In the genomic region with DNA sequence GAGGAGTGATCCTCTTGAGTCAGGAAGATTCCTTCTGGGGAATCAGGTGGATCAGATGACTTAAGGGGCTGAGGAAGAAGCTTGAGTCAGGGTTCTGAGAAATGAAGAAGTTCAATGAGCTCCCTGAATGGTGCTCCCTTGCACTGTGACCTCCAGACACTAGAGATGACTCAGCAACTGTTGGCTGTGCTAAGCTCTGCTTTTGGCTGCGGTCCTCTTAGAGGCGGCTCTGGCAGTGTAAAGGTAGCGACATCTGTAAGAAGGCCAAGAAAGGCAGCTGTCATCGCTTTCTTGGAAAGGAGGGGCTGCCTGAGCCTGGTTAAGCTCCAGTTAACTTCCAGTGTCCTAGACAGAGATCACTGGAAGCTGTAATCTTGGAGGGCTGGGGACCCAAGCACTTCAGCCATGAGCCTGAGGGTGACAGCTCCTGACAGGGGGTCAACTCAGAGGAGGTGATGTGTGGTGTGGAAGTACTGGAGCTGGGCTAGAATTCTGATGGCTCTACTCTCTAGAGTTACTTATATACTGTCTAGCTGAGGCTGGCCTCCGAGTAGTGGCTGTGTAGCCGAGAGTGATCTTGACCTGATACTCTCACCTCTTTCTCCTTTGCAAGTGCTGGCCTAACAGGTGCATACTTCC, we compare ENCODE assay signal across 8 mouse cellular contexts. TPM values are rescaled to one million over a fixed set of nuclear protein-coding genes. Genes with fewer than 3 reads are reported as not detected.
DNase-seq lines count a peak whose midpoint lies in the region; ATAC-seq and TF ChIP-seq lines count a peak whose summit lies in the region.

No protein-coding gene starts in this region.

- peak; percentile 38 to 52 for DNase-seq in cerebellum, postnatal 10 days
- no peak for DNase-seq in cerebellum, adult 8-10 months
- no peak for DNase-seq in CH12.LX (ENCODE audit: extremely low read depth)
- DNase-seq in gastrocnemius, adult 8-10 months (ENCODE audit: low spot score in 2 of 2) = peak; percentile 80 to 87
- peak; percentile 76 for DNase-seq in kidney, adult 9 months
- DNase-seq in natural killer cell, adult 2 months (ENCODE audit: low spot score in 2 of 2) = no peak

- TF ChIP-seq CTCF in CH12.LX (conservative IDR thresholded peaks at IDR 0.05 in 1 of 2, IDR thresholded peaks at IDR 0.05 in 1 of 2; ENCODE audit: low read depth in 2 of 2, low read length in 2 of 2) = no peak

- H3K27ac ChIP-seq in CH12.LX (ENCODE audit: insufficient read depth, low read depth) = no peak overlapping the region

- no peak overlapping the region for H3K9ac ChIP-seq in CH12.LX (ENCODE audit: insufficient read depth, low read depth)

- no peak overlapping the region for H3K4me2 ChIP-seq in CH12.LX (ENCODE audit: insufficient read depth, low read depth, poor library complexity, severe bottlenecking)

- TF ChIP-seq RAD21 in CH12.LX (IDR thresholded peaks at IDR 0.05; ENCODE audit: low read depth, low read length) = no peak

- dilution Hi-C loops in CH12.LX (cut with MboI; ENCODE audit: extremely low pct_ligation_motif_present, extremely low pct_unique_long_range_greater_than_20kb, low sequenced_read_pairs) = no loop called here

- peak; percentile 93 for ATAC-seq in megakaryocyte progenitor cell, adult 5-6 weeks (replicated peaks; ENCODE audit: poor library complexity)
- no peak for ATAC-seq in CD4-positive, CD25-positive, alpha-beta regulatory T cell, adult 4 months

- no peaks in the 10 kb centered on the region for H3K27me3 ChIP-seq in CH12.LX (replicated peaks)

- TF ChIP-seq POLR2A in CH12.LX (IDR thresholded peaks at IDR 0.05; ENCODE audit: low read depth, low read length) = no peak

- no peak overlapping the region for H3K4me3 ChIP-seq in CH12.LX (replicated peaks in 1 of 3; ENCODE audit: low read depth in 2 of 3, low read length in 2 of 3, poor library complexity in 1 of 3)

- peaks cover 3 to 12% of the 10 kb centered on the region in 2 experiments; a peak in 3 of 4 replicates for H3K4me1 ChIP-seq in CH12.LX (ENCODE audit: control insufficient read depth in 1 of 2, insufficient read depth in 2 of 2)

- no peaks in the 10 kb centered on the region for H3K79me2 ChIP-seq in CH12.LX (replicated peaks; ENCODE audit: control insufficient read depth, extremely low read depth, insufficient read depth, poor library complexity, severe bottlenecking)

- no peak for TF ChIP-seq EP300 in CH12.LX (IDR thresholded peaks at IDR 0.05; ENCODE audit: low read length)

- in situ Hi-C loops in CH12.LX (cut with MboI; ENCODE audit: low pct_ligation_motif_present, low pct_unique_long_range_greater_than_20kb, low sequenced_read_pairs) = loop anchor here (10.0 kb wide), 1 partner anchor 50 kb away; no protein-coding TSS in a partner anchor

- no peaks in the 10 kb centered on the region for H3K36me3 ChIP-seq in CH12.LX (replicated peaks in 1 of 2; ENCODE audit: control insufficient read depth in 1 of 2, insufficient read depth in 1 of 2, low read length in 1 of 2)

- no peaks in the 10 kb centered on the region for H3K9me3 ChIP-seq in CH12.LX (replicated peaks; ENCODE audit: low read length)

TF ChIP-seq in CH12.LX, 34 proteins besides CTCF, POLR2A, EP300 and RAD21:
- TF ChIP-seq UBTF (IDR thresholded peaks at IDR 0.05; ENCODE audit: low read depth, low read length) = no peak
- no peak for TF ChIP-seq ZNF384 (IDR thresholded peaks at IDR 0.05; ENCODE audit: low read depth, low read length)
- peak; percentile 68; the same call in 1 of the 2 replicates for TF ChIP-seq MAFK (IDR thresholded peaks at IDR 0.05; ENCODE audit: insufficient replicate concordance, low read length)
TF ChIP-seq in CH12.LX: peak in this region for 1.

RNA-seq across cellular contexts. Expression of a gene that starts 37.4 kb away (rescaled TPM):
- total RNA-seq in CH12.LX (2012; rRNA removed) (0.42 and 0.59 TPM in 2 replicates), CH12.LX (2014; rRNA removed) (2.1 and 2.2 TPM in 2 replicates)
- 2.8 and 2.9 TPM in 2 replicates for polyA plus RNA-seq in CH12.LX (2012; ENCODE audit: insufficient read length, low read depth)
- 1 to 10 TPM; 3.8 to 6.6 (median 5.5) TPM for total RNA-seq in gastrocnemius, adult 8-10 months (2022)
- 6.9 and 7.5 TPM in 2 replicates for total RNA-seq in megakaryocyte progenitor cell, adult 5-6 weeks (2015)
- total RNA-seq in megakaryocyte progenitor cell, adult 5-6 weeks (2017) = 3.1 and 3.3 TPM in 2 replicates
- under 1 TPM; 0.36 to 0.49 TPM for polyA plus RNA-seq in CD4-positive, CD25-positive, alpha-beta regulatory T cell, adult 4 months (2017; shearing (Covaris generic))

Comparison
In these comparisons a context has a peak if more than half of its experiments do, and no peak if none do; other contexts are left out.
1. DNase-seq: peak in cerebellum, postnatal 10 days (2 of 2), gastrocnemius, adult 8-10 months (2 of 2) and kidney, adult 9 months (single experiment); none in cerebellum, adult 8-10 months (single experiment), CH12.LX (single experiment) and natural killer cell, adult 2 months (0 of 2).